Mouse (Mus musculus) heart, adult 2 months (tissue): ENCODE results near the gene Msh5.

Experiments used
- CTCF ChIP-seq: fragments of 200-600 bp; IDR thresholded peaks from 2 replicates; pipeline ENCODE4 v1.8.1; 2022; ENCODE audit warnings: antibody characterized with exemption, mild to moderate bottlenecking, moderate library complexity
- POLR2A ChIP-seq: fragments of 200-500 bp; IDR thresholded peaks from 2 replicates; pipeline ENCODE4 v1.6.1; 2011; ENCODE audit warnings: mild to moderate bottlenecking, low read depth, low read length, control low read depth; ENCODE audit not compliant: insufficient read depth

- TF ChIP-seq CTCF (no peak), POLR2A (no peak)
These were observed 17.9 kb upstream of the Msh5 start for GRCm38 (mm10) chr17:35064378-35064877.
